Mouse (Mus musculus): ENCODE data around the gene Grrp1. TPM values are rescaled to one million over a fixed set of nuclear protein-coding genes. Genes with fewer than 3 reads are reported as not detected.
A peak's percentile ranks its signal among the peaks of the same experiment; 100 is the strongest.

The Grrp1 gene
- total RNA-seq, 2 experiments from 2014 or later = 3.0 to 3.6 TPM

DNA sequence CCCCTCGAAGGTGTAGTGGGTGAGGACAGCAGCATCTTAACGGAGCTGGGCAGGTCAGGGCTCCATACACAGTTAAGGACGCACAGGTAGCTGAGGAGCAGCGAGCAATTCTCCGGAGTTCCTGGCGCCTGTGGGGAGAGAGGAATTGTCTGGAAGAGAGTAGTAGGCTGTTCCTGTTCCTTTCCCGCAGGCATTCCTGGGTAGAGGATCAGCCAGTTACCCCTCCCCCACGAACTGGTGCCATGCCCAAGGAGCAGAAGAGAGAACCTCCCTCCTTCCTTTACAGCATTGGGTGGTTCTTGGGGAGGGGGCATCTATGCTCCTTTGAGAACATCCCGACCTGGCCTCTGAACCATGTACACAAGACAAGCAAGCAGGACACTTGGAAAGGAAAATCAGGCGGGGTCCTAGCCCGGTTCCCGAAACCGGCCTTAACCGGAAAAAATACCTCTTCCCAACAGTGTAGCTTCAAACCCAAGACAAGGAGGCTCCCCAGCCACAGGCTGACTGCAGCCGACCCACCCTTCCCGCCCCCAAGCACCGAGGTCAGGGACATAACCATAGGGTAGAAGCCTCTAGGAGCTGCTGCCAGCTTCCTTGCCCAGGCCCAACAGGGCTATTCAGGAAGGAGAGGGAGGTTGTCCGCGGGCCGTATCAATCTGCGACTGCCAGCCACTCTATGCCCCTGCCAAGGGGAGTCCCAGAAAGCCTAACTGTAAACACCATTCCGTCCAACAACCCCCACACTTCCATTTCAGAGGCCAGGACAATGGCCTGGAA lies 1.6 kb downstream of the Grrp1 start:
- peak overlapping the region; percentile 44 for H3K4me3 ChIP-seq
- peak overlapping the region; percentile 69 for H3K27ac ChIP-seq
- intact Hi-C loops (cut with DNase I) = loop anchor here (10.0 kb wide), 1 partner anchor 232 kb away; no protein-coding TSS in a partner anchor
- DNase-seq (ENCODE audit: extremely low spot score in 1 of 2, low spot score in 2 of 2) = no peak
- TF ChIP-seq CTCF (IDR thresholded peaks at IDR 0.05) = no peak

DNA sequence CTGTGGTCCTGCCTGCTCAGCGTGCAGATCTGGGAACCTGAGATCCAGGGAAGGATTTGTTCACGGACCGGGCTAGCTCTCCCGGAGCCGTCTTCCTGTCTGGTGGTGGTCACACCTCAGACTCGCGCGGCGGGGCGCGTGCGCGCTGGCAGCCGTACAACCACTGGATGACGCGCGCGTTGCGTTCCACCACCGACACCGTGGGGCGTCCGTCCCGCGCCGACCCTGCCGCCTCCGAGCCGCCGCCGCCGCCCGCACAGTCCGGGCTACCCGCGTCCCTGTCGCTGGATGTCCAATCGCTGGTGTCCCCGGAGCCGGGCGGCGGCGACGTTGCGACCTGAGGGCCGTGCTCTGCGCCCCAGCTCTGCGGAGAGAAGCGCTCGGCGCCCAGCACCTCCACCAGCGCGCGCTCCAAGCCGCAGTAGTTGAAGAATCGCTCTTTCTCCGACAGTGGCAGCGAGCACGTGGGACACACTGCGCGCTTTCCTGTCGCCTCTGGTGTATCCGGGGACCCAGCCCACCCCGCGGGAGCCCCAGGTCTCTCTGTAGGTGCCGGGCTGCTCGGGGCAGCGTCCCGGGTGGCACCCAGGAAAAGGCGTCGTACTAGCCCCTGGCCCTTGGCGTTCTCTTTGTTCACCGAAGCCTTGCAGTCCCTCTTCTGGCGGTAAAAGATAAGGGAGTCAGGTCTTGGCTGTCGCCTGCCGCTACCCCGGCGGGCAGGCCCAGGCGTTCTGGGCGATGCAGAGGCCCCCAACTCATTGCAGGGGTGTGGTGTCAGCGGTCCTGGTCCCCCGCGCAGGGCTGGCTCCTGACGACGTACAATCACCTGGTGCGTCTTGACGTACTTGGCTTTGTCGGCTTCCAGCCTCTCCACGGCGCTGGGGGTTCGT lies 2.4 kb downstream of the Grrp1 start:
- H3K27ac ChIP-seq = peak overlapping the region; percentile 55
- intact Hi-C loops (cut with DNase I) = loop anchor here (10.0 kb wide), 1 partner anchor 233 kb away; no protein-coding TSS in a partner anchor
- TF ChIP-seq CTCF (IDR thresholded peaks at IDR 0.05) = no peak
- peak overlapping the region; percentile 44 for H3K4me3 ChIP-seq
- DNase-seq (ENCODE audit: extremely low spot score in 1 of 2, low spot score in 2 of 2) = peak; percentile 56 to 58

DNA sequence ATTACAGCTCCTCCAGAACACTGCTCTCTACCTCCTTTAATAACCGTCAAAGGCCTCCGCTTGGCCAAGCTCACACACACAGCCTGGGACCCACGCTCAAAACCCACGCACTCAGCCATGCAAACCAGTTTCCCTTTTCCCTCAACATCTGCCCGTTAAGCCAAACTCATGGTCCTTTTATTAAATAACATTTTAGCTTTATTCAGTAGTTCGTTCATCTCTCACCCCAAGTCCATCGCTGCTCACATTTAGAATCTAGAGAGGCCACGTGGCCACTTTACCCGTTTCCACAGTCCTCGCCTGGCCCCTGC lies 3.0 kb downstream of the Grrp1 start:
- H3K4me3 ChIP-seq = peak overlapping the region; percentile 44
- TF ChIP-seq CTCF (IDR thresholded peaks at IDR 0.05) = no peak
- DNase-seq (ENCODE audit: extremely low spot score in 1 of 2, low spot score in 2 of 2) = no peak
- intact Hi-C loops (cut with DNase I) = loop anchor here (10.0 kb wide), 1 partner anchor 234 kb away; no protein-coding TSS in a partner anchor
- H3K27ac ChIP-seq = peak overlapping the region; percentile 55

DNA sequence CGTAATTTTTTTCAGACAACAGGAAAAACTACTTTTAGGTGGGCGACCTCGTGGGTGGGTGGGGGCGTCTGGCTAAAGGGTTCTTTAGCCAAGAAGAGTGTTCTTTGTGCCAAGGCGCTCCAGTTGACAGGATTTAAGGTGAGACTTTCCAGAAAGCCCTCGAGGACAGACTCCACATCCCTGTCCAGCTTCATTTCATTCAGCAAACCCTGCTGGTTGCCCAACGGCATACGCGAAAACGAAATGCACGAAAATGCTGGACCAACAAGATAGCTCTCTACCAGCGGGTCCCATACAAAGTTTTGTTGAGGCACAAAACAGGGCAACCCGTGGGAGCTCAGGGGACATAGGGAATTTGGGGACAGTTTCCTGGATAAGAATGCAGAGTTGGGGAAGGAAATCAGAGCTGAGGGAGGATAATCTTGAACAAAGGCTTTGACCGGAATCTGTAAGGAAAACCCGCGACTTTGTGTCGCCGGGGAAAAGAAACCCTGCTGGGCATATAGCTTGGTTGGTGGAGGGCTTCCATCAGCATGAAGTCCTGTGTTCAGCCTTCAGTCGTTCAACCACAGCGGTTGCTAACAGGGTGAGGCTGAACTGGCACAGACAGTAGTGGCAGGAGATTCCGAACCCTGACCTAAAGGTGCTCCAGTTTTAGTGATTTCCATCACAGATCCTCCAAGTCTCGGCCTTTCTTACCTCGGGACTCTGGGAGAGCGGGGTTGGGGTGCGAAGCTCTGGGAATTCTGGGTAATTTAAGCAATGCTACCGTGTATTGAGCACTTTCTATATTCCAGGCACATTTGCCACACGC lies 3.6 kb downstream of the Grrp1 start:
- intact Hi-C loops (cut with DNase I) = loop anchor here (10.0 kb wide), 1 partner anchor 234 kb away; no protein-coding TSS in a partner anchor
- peak overlapping the region; percentile 44 for H3K4me3 ChIP-seq
- no peak overlapping the region for H3K27ac ChIP-seq
- DNase-seq (ENCODE audit: extremely low spot score in 1 of 2, low spot score in 2 of 2) = no peak
- no peak for TF ChIP-seq CTCF (IDR thresholded peaks at IDR 0.05)

DNA sequence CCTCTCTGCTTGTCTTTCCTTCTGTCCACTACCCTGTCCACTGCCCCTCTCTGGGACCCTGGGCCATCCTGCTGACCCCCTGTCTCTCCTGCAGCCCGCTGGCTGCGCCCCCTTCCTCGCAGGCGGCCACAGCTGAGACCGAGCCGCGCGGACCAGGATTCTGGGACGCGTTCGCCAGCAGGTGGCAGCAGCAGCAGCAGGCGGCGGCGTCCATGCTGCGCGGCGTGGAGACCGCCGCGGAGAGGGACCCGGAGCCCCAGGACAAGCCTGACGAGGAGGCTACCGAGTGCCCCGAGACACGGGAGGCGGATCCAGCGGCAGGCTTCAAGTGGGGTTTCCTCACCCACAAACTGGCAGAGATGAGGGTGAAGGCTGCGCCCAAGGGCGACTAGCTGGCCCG lies 4.3 kb downstream of the Grrp1 start:
- TF ChIP-seq CTCF (IDR thresholded peaks at IDR 0.05) = peak; percentile 93
- peak; percentile 66 to 78 for DNase-seq (ENCODE audit: extremely low spot score in 1 of 2, low spot score in 2 of 2)
- intact Hi-C loops (cut with DNase I) = loop anchor here (2.0 to 10.0 kb wide), 4 partner anchors 43 to 235 kb away; no protein-coding TSS in a partner anchor
- Histone ChIP-seq H3K27ac (no peak overlapping the region), H3K4me3 (peak overlapping the region; percentile 34)

DNA sequence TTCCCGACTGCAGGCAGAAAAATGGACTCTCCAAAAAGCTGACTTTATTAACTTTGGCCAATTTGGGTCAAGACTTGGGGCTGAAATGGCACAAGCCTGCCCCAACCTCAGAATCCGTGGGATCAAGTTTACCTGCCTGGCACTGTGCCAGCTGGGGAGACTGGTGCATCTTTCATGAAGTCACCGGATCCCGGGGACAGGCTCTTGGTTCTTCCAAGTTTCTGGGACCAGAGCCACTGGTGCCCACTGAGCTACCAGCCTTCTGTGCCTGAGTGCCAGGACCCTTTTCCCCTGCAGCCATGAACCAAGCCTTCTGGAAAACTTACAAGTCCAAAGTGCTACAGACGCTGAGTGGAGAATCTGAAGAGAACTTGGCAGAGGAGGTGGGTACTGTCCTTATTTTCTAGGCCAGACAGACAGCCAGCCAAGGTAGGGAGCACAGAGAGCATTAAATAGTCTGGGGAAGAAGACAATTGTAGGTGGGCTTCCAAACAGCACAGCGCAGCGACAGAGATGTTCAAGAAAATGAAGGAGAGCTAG lies 7.1 kb downstream of the Grrp1 start, which contains the start of gene Gm30191:
Gene Gm30191 (plus strand): TSS at position 217 of the 540 bp plus-strand sequence.
- intact Hi-C loops (cut with DNase I) = no loop called here
- H3K27ac ChIP-seq = no peak within 1 kb of the TSS
- no peak for DNase-seq (ENCODE audit: extremely low spot score in 1 of 2, low spot score in 2 of 2)
- no peak for TF ChIP-seq CTCF (IDR thresholded peaks at IDR 0.05)
- H3K4me3 ChIP-seq = peak within 1 kb of the TSS; percentile 77

DNA sequence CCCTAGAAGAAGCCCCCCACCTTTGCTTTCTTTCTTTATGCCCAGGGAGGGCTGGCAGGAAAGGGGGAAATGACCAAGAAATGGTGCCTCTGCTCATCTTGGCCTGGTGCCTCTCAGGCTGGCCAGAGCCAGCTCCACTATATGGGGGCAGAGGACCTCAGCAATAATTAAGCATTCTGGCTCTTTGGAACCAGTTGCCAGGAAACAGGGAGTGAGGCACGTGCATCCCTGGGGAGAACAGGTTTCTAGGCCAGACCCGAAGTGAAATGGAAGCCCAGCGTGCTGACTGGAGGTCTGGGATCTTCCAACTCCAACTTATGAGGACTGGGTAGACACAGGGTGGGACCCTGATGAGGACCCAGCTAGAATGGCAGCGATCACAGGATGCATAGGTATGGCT lies 7.7 kb downstream of the Grrp1 start:
- no peak for DNase-seq (ENCODE audit: extremely low spot score in 1 of 2, low spot score in 2 of 2)
- TF ChIP-seq CTCF (IDR thresholded peaks at IDR 0.05) = no peak
- intact Hi-C loops (cut with DNase I) = no loop called here
- H3K4me3 ChIP-seq = no peak overlapping the region
- H3K27ac ChIP-seq = no peak overlapping the region

DNA sequence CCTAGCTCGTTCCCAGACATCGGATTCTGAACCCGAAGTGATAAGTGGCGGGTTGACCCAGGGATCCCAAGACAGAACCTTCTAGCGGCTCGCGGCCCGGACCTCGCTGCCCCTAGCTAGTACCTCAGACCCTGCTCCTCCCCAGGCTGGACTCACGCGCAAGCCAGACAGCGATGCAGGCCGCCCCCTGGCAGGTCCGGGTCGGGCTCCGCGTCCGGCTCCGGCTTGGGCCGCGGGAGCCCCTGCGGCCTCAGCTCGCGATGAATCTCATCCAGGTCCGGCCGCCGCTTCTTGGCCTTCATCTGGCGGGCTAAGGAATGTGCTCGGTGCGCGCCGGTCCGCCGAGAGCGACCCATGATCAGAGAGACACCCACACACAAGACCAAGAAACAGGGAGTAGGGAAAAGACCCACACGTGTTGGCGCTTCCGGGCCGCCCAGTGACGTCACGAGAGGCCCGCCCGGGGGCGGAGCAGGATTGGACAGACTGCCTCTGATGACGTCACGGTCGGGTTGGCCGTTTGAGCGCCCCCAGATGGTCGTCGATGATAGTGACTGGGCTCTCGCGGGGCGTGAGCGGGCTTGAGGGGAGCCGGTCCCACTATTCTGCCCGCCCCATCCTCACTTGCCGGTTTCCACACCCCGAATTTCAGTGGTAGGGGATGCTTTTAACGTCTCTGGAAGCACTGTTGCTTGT lies 8.6 kb downstream of the Grrp1 start, which contains the start of gene Zfp593:
Gene Zfp593 (minus strand): TSS at position 445 of the 696 bp plus-strand sequence.
- intact Hi-C loops (cut with DNase I) = loop anchor here (2.0 kb wide), 2 partner anchors 42 to 58 kb away; partner anchors contain the start of genes Cep85 and Pdik1l
- H3K27ac ChIP-seq = peak within 1 kb of the TSS; percentile 47
- peak; percentile 95 to 97 for DNase-seq (ENCODE audit: extremely low spot score in 1 of 2, low spot score in 2 of 2)
- H3K4me3 ChIP-seq = peak within 1 kb of the TSS; percentile 77
- peak; percentile 90 for TF ChIP-seq CTCF (IDR thresholded peaks at IDR 0.05)

DNA sequence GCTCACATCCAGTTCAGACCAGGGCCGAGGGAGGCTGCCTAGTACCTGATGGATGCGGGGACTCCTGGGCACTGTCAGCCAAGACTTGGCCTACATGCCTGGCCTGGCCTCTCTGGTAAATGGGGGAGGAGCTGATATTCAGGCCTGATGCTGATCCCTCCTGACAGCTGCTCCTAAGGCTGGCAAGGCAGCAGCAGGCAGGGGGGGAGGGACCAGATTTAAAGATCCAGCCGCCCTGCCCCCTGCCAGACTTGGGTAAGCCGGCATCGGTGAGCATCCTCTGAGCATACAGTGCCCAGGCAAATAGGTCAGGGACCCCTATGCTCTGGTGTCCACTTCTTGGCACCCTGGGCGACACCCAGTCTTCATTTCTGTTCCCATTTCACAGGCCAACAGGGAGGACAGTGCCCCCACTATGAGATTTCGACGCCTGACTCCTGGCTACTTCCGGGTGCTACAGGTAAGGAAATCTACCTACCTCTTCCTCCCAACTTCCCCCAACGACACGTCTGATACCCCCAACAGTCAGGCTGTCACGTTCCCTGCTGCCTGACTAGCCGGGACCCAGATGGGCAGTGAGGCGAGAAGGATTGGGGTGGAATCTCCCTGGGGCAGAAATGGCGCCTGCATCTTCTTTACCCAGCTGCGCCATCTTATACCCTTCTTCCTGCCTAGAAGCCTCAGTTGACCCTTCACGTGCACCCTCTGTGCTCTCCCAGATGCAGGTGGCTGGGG lies 10.2 kb downstream of the Grrp1 start, which contains the start of gene E130218I03Rik:
Gene E130218I03Rik (plus strand): TSS at position 147 of the 735 bp plus-strand sequence.
- no peak for TF ChIP-seq CTCF (IDR thresholded peaks at IDR 0.05)
- intact Hi-C loops (cut with DNase I) = loop anchor here (2.0 kb wide), 2 partner anchors 43 to 57 kb away; partner anchors contain the start of genes Cep85 and Pdik1l
- DNase-seq (ENCODE audit: extremely low spot score in 1 of 2, low spot score in 2 of 2) = no peak
- Histone ChIP-seq H3K27ac (no peak within 1 kb of the TSS), H3K4me3 (no peak within 1 kb of the TSS)

DNA sequence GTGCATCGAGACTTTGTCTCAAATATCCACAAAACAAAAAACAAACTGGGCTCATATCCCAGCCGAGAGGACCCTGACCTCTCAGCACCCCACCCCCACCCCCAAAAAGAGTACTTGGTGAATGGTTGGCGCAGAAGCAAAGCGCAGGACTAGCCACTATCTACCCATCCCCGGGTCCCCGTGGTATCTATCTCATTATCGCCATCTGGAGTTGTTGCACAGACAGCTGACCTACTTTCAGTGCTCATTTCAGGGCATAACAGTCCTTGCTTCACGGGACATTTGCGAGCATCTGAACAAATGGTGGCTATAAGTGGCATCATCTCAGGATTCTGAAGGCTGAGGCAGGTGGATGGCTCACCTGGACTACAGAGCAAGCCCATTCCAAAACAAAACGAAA lies 15.2 kb downstream of the Grrp1 start:
- no peak for TF ChIP-seq CTCF (IDR thresholded peaks at IDR 0.05)

More for the DNA sequence above, 15.2 kb downstream of the Grrp1 start:
- Histone ChIP-seq H3K27ac (no peak overlapping the region), H3K4me3 (no peak overlapping the region)
- no peak for DNase-seq (ENCODE audit: extremely low spot score in 1 of 2, low spot score in 2 of 2)
- intact Hi-C loops (cut with DNase I) = no loop called here
